Mouse (Mus musculus): ENCODE measurements around the gene Enox1.

DNA sequence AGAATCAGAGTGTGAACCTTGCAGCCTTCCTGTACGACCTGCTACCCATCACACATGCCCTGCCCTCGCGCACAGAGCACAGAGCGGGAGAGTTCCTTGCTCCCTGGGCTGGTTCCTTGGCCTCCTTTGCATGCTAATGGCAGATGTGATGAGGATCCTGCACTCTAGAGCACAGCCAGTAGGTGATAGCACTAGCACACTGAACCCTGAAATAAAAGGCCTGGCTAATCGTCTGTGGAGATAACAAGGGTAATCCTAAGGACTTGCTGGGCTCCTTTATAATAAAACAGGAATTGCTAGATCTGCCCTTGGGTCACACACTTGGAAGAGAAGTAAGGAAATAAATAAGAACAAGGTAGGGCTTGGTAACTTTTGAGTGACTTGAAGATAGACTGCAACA is 215.4 kb downstream of the Enox1 start:
- no peak for TF ChIP-seq POLR2A (IDR thresholded peaks at IDR 0.05; ENCODE audit: borderline replicate concordance, extremely low read depth, low read depth, low read length)
- TF ChIP-seq CTCF (IDR thresholded peaks at IDR 0.05; ENCODE audit: insufficient read depth, low read length), result no peak
